6 mouse cellular contexts compared by ENCODE assay signal in genomic region chr15:97917994-97918393, GRCm38 (mm10).
"Had no signal": no experiment of that assay in that cellular context is flagged by ENCODE, and none has a peak within 500 bp of the region (broad histone marks: within the 10 kb centered on the region; RNA-seq: fewer than 3 reads in every experiment).

No protein-coding gene starts in this region.

- DNase-seq: kidney, postnatal 10 days; kidney, postnatal 4 days; left cerebral cortex, postnatal 4 days; lung, adult 18-20 months; midbrain, embryonic 14.5 days; thymus, postnatal 4 days had no signal
